Mouse (Mus musculus): ENCODE measurements at regions not wholly inside any gene's neighbourhood (a gene's known extent, or its start where the extent isn't known, plus 50 kb on each side); places are given as distances from the start of the nearest gene placed in this dataset.
"Not testable (repeated sequence)": the region's sequence is repeated elsewhere in the genome, so short reads cannot be mapped to it uniquely, and the experiment has no call there.

- no peak for DNase-seq
Observed at GRCm38 (mm10) chr8:12451857-12452256, 56.8 kb downstream of the Sox1 start.

- not testable (repeated sequence) for DNase-seq
Observed at GRCm38 (mm10) chr8:12455376-12455775, 60.3 kb downstream of the Sox1 start.

- no peak for DNase-seq
Observed at GRCm38 (mm10) chr8:12456326-12456725, 61.2 kb downstream of the Sox1 start.

- no peak for DNase-seq
Observed at GRCm38 (mm10) chr8:12457015-12457414, 61.9 kb downstream of the Sox1 start.

- DNase-seq: no peak
Observed at GRCm38 (mm10) chr8:12466845-12467244, 71.8 kb downstream of the Sox1 start.

- no peak for DNase-seq
Observed at GRCm38 (mm10) chr8:12467386-12468326, 72.6 kb downstream of the Sox1 start.

- DNase-seq: no peak
Observed at GRCm38 (mm10) chr8:12477449-12478401, 82.6 kb downstream of the Sox1 start.

GRCm38 (mm10) chr8:12481918-12482317 is 86.8 kb downstream of the Sox1 start:
- DNase-seq: no peak

- DNase-seq: no peak
Observed at GRCm38 (mm10) chr8:12483551-12483950, 88.5 kb downstream of the Sox1 start.

- DNase-seq: no peak
Observed at GRCm38 (mm10) chr8:12485326-12485725, 87.5 kb upstream of the Spaca7 start.

- DNase-seq: peak; percentile 11
Observed at GRCm38 (mm10) chr8:12486331-12487061, 86.3 kb upstream of the Spaca7 start.

- DNase-seq: no peak
Observed at GRCm38 (mm10) chr8:12487201-12487600, 85.6 kb upstream of the Spaca7 start.

GRCm38 (mm10) chr8:12489194-12489593 is 83.6 kb upstream of the Spaca7 start:
- no peak for DNase-seq

- no peak for DNase-seq
Observed at GRCm38 (mm10) chr8:12491472-12491871, 81.4 kb upstream of the Spaca7 start.

GRCm38 (mm10) chr8:12492461-12492860 is 80.4 kb upstream of the Spaca7 start:
- DNase-seq: no peak

- no peak for DNase-seq
Observed at GRCm38 (mm10) chr8:12494559-12494958, 78.3 kb upstream of the Spaca7 start.

- no peak for DNase-seq
Observed at GRCm38 (mm10) chr8:12497420-12497819, 75.4 kb upstream of the Spaca7 start.

- DNase-seq: no peak
Observed at GRCm38 (mm10) chr8:12499658-12500057, 73.2 kb upstream of the Spaca7 start.

GRCm38 (mm10) chr8:12500291-12500690 is 72.5 kb upstream of the Spaca7 start:
- no peak for DNase-seq

GRCm38 (mm10) chr8:12501824-12502223 is 71.0 kb upstream of the Spaca7 start:
- DNase-seq: no peak

- DNase-seq: peak; percentile 12
Observed at GRCm38 (mm10) chr8:12502321-12502775, 70.5 kb upstream of the Spaca7 start.

- no peak for DNase-seq
Observed at GRCm38 (mm10) chr8:12502856-12503255, 70.0 kb upstream of the Spaca7 start.

- DNase-seq: no peak
Observed at GRCm38 (mm10) chr8:12503344-12503743, 69.5 kb upstream of the Spaca7 start.

Data from lung, postnatal 14 days (tissue).